Mouse (Mus musculus) bone marrow, adult 2 months (tissue): ENCODE measurements at regions not wholly inside any gene's neighbourhood (a gene's known extent, or its start where the extent isn't known, plus 50 kb on each side); places are given as distances from the start of the nearest gene placed in this dataset.

Experiments used
- H3K27ac ChIP-seq: fragments of 200-500 bp; 2 replicates; pipeline ENCODE4 v1.5.1; 2012; ENCODE audit warnings: low read depth, mild to moderate bottlenecking, control low read depth, inconsistent platforms, low read length; ENCODE audit not compliant: control insufficient read depth, poor library complexity, insufficient read depth
- H3K4me1 ChIP-seq: fragments of 200-500 bp; 2 replicates; pipeline ENCODE4 v1.6.1; 2011; ENCODE audit warnings: low read length; ENCODE audit not compliant: control insufficient read depth, insufficient read depth
- H3K4me3 ChIP-seq: fragments of 200-500 bp; replicated peaks from 2 replicates; pipeline ENCODE3; 2011; ENCODE audit warnings: mild to moderate bottlenecking, low read depth, low read length, control low read depth; ENCODE audit not compliant: control insufficient read depth
- CTCF ChIP-seq: fragments of 200-500 bp; IDR thresholded peaks from 2 replicates; pipeline ENCODE4 v1.5.1; 2011; ENCODE audit warnings: low read length, control low read depth; ENCODE audit not compliant: control insufficient read depth, insufficient read depth
- POLR2A ChIP-seq: fragments of 200-500 bp; IDR thresholded peaks from 2 replicates; pipeline ENCODE4 v1.6.1; 2011; ENCODE audit warnings: low read depth, mild to moderate bottlenecking, control low read depth, low read length, borderline replicate concordance; ENCODE audit not compliant: control insufficient read depth
- WGBS: fragments of 180-500 bp; shearing (Covaris S2); methylation state at CpG from one replicate; pipeline ENCODE4 v1.1.7; 2018; 5-methylcytosine and 5-hydroxymethylcytosine counted together

- Histone ChIP-seq H3K4me3 (no peak overlapping the region), H3K4me1 (no peaks in the 10 kb centered on the region), H3K27ac (no peak overlapping the region)
- 79% methylated on average over 4 of the region's 4 CpGs for WGBS
- no peak for TF ChIP-seq CTCF
- no peak for TF ChIP-seq POLR2A
Observed at GRCm38 (mm10) chr6:67107517-67107916, 70.3 kb upstream of the Gadd45a start.

- H3K4me1 ChIP-seq: no peaks in the 10 kb centered on the region; the same call in none of the 2 replicates
- no peak overlapping the region for H3K4me3 ChIP-seq
- WGBS: 78% methylated on average over 2 of the region's 2 CpGs
- TF ChIP-seq POLR2A (no peak), CTCF (no peak)
- H3K27ac ChIP-seq: no peak overlapping the region
Observed at GRCm38 (mm10) chr6:67106493-67106892, 69.2 kb upstream of the Gadd45a start.

GRCm38 (mm10) chr6:67105386-67105785, 68.1 kb upstream of the Gadd45a start:
- TF ChIP-seq CTCF (no peak), POLR2A (no peak)
- 66% methylated on average over 4 of the region's 4 CpGs for WGBS
- Histone ChIP-seq H3K4me1 (no peaks in the 10 kb centered on the region; the same call in none of the 2 replicates), H3K27ac (no peak overlapping the region), H3K4me3 (no peak overlapping the region)

- no peak overlapping the region for H3K27ac ChIP-seq
- TF ChIP-seq POLR2A: no peak
- no peak for TF ChIP-seq CTCF
- no peak overlapping the region for H3K4me3 ChIP-seq
- H3K4me1 ChIP-seq: no peaks in the 10 kb centered on the region; the same call in none of the 2 replicates
- 74% methylated on average over 3 of the region's 3 CpGs for WGBS
Observed at GRCm38 (mm10) chr6:67104205-67104604, 66.9 kb upstream of the Gadd45a start.

GRCm38 (mm10) chr6:67102541-67103134, 65.4 kb upstream of the Gadd45a start:
- no peak for TF ChIP-seq CTCF
- TF ChIP-seq POLR2A: no peak
- Histone ChIP-seq H3K27ac (no peak overlapping the region), H3K4me3 (no peak overlapping the region), H3K4me1 (no peaks in the 10 kb centered on the region; the same call in none of the 2 replicates)
- WGBS: 10% methylated on average over 11 of the region's 11 CpGs

- Histone ChIP-seq H3K4me1 (no peaks in the 10 kb centered on the region; the same call in none of the 2 replicates), H3K4me3 (no peak overlapping the region), H3K27ac (no peak overlapping the region)
- WGBS: 38% methylated on average over 4 of the region's 4 CpGs
- no peak for TF ChIP-seq CTCF
Observed at GRCm38 (mm10) chr6:67102014-67102413, 64.8 kb upstream of the Gadd45a start.

- Histone ChIP-seq H3K4me1 (no peaks in the 10 kb centered on the region), H3K4me3 (no peak overlapping the region), H3K27ac (no peak overlapping the region)
- WGBS: 32% methylated on average over 3 of the region's 3 CpGs
- TF ChIP-seq POLR2A (no peak), CTCF (no peak)
Observed at GRCm38 (mm10) chr6:67094426-67094825, 57.2 kb upstream of the Gadd45a start.

GRCm38 (mm10) chr6:67093128-67093527, 55.9 kb upstream of the Gadd45a start:
- Histone ChIP-seq H3K4me1 (no peaks in the 10 kb centered on the region), H3K27ac (no peak overlapping the region), H3K4me3 (no peak overlapping the region)
- TF ChIP-seq CTCF: no peak
- no peak for TF ChIP-seq POLR2A
- 77% methylated on average over 1 of the region's 1 CpGs for WGBS

- H3K4me1 ChIP-seq: no peaks in the 10 kb centered on the region; the same call in 1 of the 2 replicates
- H3K27ac ChIP-seq: no peak overlapping the region
- no peak overlapping the region for H3K4me3 ChIP-seq
- WGBS: 76% methylated on average over 4 of the region's 4 CpGs
- TF ChIP-seq POLR2A: no peak
- TF ChIP-seq CTCF: no peak
Observed at GRCm38 (mm10) chr6:67090150-67090549, 52.9 kb upstream of the Gadd45a start.
